Mouse (Mus musculus): Measurements from ENCODE around the gene Xrra1.
A peak's percentile ranks its signal among the peaks of the same experiment; 100 is the strongest.
"Not testable (repeated sequence)": the region's sequence is repeated elsewhere in the genome, so short reads cannot be mapped to it uniquely, and the experiment has no call there.

Gene Xrra1

DNA sequence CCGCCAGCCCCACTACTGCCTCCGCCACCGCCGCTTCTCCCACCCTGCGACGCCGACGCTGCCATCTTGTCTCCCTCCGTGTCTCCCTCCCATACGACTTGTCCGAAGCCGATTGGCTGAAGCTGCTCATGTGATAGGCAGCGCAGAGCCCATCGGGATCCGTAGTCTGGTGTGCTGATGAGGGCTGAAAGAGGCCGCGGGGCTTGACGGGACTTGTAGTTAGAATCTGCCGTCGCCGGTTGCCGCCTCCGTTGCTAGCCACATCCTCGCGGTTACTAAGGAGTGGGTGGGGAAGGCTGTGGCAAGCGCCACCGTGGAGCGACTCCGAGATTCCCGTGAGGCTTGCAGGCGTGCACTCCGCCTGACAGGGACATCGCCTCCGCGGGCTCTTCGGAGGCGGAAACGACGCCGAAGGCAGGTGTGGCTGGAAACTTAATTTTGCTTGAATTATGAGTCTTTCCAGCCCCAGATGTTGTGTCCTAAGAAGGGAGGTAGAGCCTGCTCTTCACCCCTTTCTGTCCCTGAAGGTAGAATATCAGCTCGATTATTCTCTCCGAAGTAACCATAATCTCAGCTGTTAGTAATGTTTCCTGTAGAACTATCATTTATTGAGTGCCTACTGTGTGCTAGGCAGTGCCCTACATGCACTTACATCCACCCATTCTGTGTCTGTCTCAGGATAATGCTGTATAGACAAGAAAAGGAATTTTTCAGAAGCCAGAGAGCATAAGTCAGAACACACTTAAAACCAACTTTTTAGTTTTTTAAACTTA, at the start of gene Xrra1:
TSS of gene Xrra1 (plus strand) at position 304 of the 773 bp plus-strand sequence.
- no peaks in the 10 kb centered on the region for H3K27me3 ChIP-seq (ENCODE audit: control insufficient read depth, insufficient read depth, low read length, poor library complexity, severe bottlenecking)
- DNase-seq (ENCODE audit: low read depth, low spot score): peak; percentile 97
- H3K36me3 ChIP-seq (ENCODE audit: control insufficient read depth, insufficient read depth, low read length, poor library complexity, severe bottlenecking): 0 out of 2 replicates have a peak, but pooled peaks cover 1% of the 10 kb centered on the region

- Histone ChIP-seq H3K36me3 (ENCODE audit: control insufficient read depth, insufficient read depth, low read length, poor library complexity, severe bottlenecking) (no peaks in the 10 kb centered on the region), H3K27me3 (ENCODE audit: control insufficient read depth, insufficient read depth, low read length, poor library complexity, severe bottlenecking) (peaks cover 1% of the 10 kb centered on the region; the same call in 1 of the 2 replicates)
- no peak for DNase-seq (ENCODE audit: low read depth, low spot score)
These were observed 48.1 kb upstream of the Xrra1 start for GRCm38 (mm10) chr7:99810814-99811213.

- no peak for DNase-seq (ENCODE audit: low read depth, low spot score)
- Histone ChIP-seq H3K27me3 (ENCODE audit: control insufficient read depth, insufficient read depth, low read length, poor library complexity, severe bottlenecking) (peaks cover 1% of the 10 kb centered on the region; the same call in 1 of the 2 replicates), H3K36me3 (ENCODE audit: control insufficient read depth, insufficient read depth, low read length, poor library complexity, severe bottlenecking) (no peaks in the 10 kb centered on the region)
These were observed 47.3 kb upstream of the Xrra1 start for GRCm38 (mm10) chr7:99811661-99812060.

- Histone ChIP-seq H3K27me3 (ENCODE audit: control insufficient read depth, insufficient read depth, low read length, poor library complexity, severe bottlenecking) (peaks cover 1% of the 10 kb centered on the region; the same call in 1 of the 2 replicates), H3K36me3 (ENCODE audit: control insufficient read depth, insufficient read depth, low read length, poor library complexity, severe bottlenecking) (no peaks in the 10 kb centered on the region)
- DNase-seq (ENCODE audit: low read depth, low spot score): peak; percentile 64
These were observed 45.5 kb upstream of the Xrra1 start for GRCm38 (mm10) chr7:99813394-99813793.

- H3K27me3 ChIP-seq (ENCODE audit: control insufficient read depth, insufficient read depth, low read length, poor library complexity, severe bottlenecking); DNase-seq (ENCODE audit: low read depth, low spot score); H3K36me3 ChIP-seq (ENCODE audit: control insufficient read depth, insufficient read depth, low read length, poor library complexity, severe bottlenecking): not testable (repeated sequence)
These were observed 40.7 kb upstream of the Xrra1 start for GRCm38 (mm10) chr7:99818181-99818725.

- DNase-seq (ENCODE audit: low read depth, low spot score): no peak
- Histone ChIP-seq H3K36me3 (ENCODE audit: control insufficient read depth, insufficient read depth, low read length, poor library complexity, severe bottlenecking) (no peaks in the 10 kb centered on the region), H3K27me3 (ENCODE audit: control insufficient read depth, insufficient read depth, low read length, poor library complexity, severe bottlenecking) (no peaks in the 10 kb centered on the region)
These were observed 37.0 kb upstream of the Xrra1 start for GRCm38 (mm10) chr7:99821953-99822352.

- no peak for DNase-seq (ENCODE audit: low read depth, low spot score)
- Histone ChIP-seq H3K36me3 (ENCODE audit: control insufficient read depth, insufficient read depth, low read length, poor library complexity, severe bottlenecking) (no peaks in the 10 kb centered on the region), H3K27me3 (ENCODE audit: control insufficient read depth, insufficient read depth, low read length, poor library complexity, severe bottlenecking) (no peaks in the 10 kb centered on the region)
These were observed 36.5 kb upstream of the Xrra1 start for GRCm38 (mm10) chr7:99822426-99822825.

- no peaks in the 10 kb centered on the region for H3K27me3 ChIP-seq (ENCODE audit: control insufficient read depth, insufficient read depth, low read length, poor library complexity, severe bottlenecking)
- no peak for DNase-seq (ENCODE audit: low read depth, low spot score)
- H3K36me3 ChIP-seq (ENCODE audit: control insufficient read depth, insufficient read depth, low read length, poor library complexity, severe bottlenecking): no peaks in the 10 kb centered on the region
These were observed 35.8 kb upstream of the Xrra1 start for GRCm38 (mm10) chr7:99823045-99823663.

DNA sequence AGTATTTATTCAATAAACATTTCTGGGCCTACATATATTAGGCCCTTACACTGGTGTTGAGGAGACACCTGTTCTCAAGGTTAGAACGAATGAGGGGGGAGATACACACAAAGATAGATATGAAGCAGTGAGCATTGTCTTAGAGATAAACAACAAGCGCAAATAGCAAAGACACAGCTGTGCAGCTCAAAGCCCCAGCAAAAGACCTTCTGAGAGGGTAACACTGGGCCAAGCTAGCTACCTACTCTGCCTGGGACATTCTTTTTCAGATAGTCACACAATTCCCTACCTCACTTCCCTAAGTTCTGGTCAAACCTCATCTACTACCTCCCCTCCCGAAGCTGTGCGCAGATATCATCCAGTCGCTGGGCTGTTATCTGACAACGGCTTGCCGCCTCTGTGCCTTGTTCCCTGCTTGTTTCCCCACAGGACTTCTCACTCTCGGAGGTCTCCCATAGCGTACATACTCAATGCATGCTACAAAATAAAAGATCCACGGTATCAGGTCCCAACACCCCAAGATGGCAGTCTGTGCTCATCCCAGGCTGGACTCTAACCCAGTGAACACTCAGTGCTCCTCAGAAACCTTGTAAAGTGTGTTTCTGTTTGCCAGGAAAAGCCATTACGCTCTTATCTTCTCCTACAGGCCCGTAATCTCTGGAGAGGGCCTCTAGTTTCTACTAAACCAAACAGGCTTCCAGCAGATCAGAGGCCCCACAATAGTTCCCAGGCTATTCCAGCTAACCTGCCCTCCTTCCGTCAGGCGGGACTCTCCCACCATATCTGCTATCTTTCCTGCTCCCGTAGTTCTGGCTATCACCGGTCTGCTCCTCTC, 34.0 kb upstream of the Xrra1 start:
- Histone ChIP-seq H3K36me3 (ENCODE audit: control insufficient read depth, insufficient read depth, low read length, poor library complexity, severe bottlenecking) (no peaks in the 10 kb centered on the region), H3K27me3 (ENCODE audit: control insufficient read depth, insufficient read depth, low read length, poor library complexity, severe bottlenecking) (no peaks in the 10 kb centered on the region)
- DNase-seq (ENCODE audit: low read depth, low spot score): no peak

GRCm38 (mm10) chr7:99825511-99825910, 33.4 kb upstream of the Xrra1 start:
- no peaks in the 10 kb centered on the region for H3K27me3 ChIP-seq (ENCODE audit: control insufficient read depth, insufficient read depth, low read length, poor library complexity, severe bottlenecking)
- H3K36me3 ChIP-seq (ENCODE audit: control insufficient read depth, insufficient read depth, low read length, poor library complexity, severe bottlenecking): no peaks in the 10 kb centered on the region
- no peak for DNase-seq (ENCODE audit: low read depth, low spot score)

GRCm38 (mm10) chr7:99826096-99826495, 32.8 kb upstream of the Xrra1 start:
- DNase-seq (ENCODE audit: low read depth, low spot score): no peak
- no peaks in the 10 kb centered on the region for H3K27me3 ChIP-seq (ENCODE audit: control insufficient read depth, insufficient read depth, low read length, poor library complexity, severe bottlenecking)
- no peaks in the 10 kb centered on the region for H3K36me3 ChIP-seq (ENCODE audit: control insufficient read depth, insufficient read depth, low read length, poor library complexity, severe bottlenecking)

DNA sequence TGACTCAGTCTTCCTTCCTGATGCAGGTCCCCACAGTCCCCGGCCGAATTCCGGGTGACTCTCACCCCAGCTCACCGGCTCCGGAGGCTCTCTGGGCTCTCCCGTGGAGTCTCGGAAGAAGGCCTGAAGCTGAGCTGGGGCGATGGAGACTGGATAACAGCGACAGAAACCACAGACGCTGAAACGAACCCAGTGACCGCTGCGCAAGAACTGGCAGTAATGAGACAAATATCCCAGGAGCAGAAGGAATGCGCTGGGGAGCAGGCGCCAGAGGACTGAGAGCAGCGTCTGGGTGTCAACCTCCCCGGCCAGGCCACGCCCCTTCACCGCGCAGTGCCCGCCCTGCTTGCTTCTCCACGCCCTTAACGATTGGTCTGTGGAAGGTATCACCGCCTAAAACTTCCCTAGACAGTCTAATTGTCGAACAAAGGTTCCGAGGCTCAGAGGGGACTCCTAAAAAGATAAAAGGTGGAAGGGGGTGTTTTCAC, 30.8 kb upstream of the Xrra1 start, which contains the start of gene Neu3:
TSS of gene Neu3 (minus strand) at position 335 of the 488 bp plus-strand sequence.
- no peaks in the 10 kb centered on the region for H3K36me3 ChIP-seq (ENCODE audit: control insufficient read depth, insufficient read depth, low read length, poor library complexity, severe bottlenecking)
- H3K27me3 ChIP-seq (ENCODE audit: control insufficient read depth, insufficient read depth, low read length, poor library complexity, severe bottlenecking): no peaks in the 10 kb centered on the region
- DNase-seq (ENCODE audit: low read depth, low spot score): peak; percentile 87

DNA sequence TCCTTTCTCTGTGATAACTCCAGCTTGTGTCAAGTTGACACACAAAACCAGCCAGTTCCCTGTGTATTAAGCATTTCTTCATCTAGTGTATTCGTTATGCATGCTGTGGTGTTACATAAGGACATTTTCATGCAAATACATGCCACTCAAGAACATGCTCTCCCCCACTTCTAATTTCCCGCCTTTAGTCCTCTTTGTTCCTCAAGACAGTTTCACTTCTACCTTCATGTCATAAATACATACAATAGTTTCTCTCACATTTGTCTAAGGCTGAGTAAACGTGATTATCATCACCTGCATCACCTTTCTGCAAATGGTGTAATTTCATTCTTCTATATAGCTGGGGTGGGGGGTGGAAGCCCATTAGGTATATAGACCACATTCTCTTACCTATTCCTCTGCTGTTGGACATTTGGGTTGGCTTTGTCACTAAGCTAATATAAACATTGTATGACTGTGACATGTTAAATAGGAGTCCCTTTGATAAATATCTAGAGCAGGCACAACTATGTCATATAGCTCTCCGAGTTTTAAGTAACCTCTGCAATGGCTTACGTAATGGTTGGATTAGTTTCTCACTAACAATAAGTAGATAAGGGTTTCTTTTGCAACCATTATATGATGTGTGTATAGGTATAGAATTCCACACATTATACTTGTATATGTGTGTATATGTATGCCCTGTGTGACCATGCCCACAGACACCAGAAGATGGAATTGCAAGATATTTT, 25.6 kb upstream of the Xrra1 start:
- DNase-seq (ENCODE audit: low read depth, low spot score): peak; percentile 78
- Histone ChIP-seq H3K27me3 (ENCODE audit: control insufficient read depth, insufficient read depth, low read length, poor library complexity, severe bottlenecking) (no peaks in the 10 kb centered on the region), H3K36me3 (ENCODE audit: control insufficient read depth, insufficient read depth, low read length, poor library complexity, severe bottlenecking) (peaks cover 4% of the 10 kb centered on the region)

- peak; percentile 15 for DNase-seq (ENCODE audit: low read depth, low spot score)
- H3K36me3 ChIP-seq (ENCODE audit: control insufficient read depth, insufficient read depth, low read length, poor library complexity, severe bottlenecking): peaks cover 8% of the 10 kb centered on the region
- H3K27me3 ChIP-seq (ENCODE audit: control insufficient read depth, insufficient read depth, low read length, poor library complexity, severe bottlenecking): no peaks in the 10 kb centered on the region
These were observed 25.1 kb upstream of the Xrra1 start for GRCm38 (mm10) chr7:99833846-99834222.

Measured in splenic B cell, adult 2 months (primary cell).